Mouse (Mus musculus) MEL (cell line): Measurements from ENCODE around the gene Tpp1. TPM values are rescaled to one million over a fixed set of nuclear protein-coding genes. Genes with fewer than 3 reads are reported as not detected.
"Not testable (repeated sequence)": the region's sequence is repeated elsewhere in the genome, so short reads cannot be mapped to it uniquely, and the experiment has no call there.

Experiments used
- DNase-seq: peaks from one replicate; pipeline ENCODE4 v3.0.0; 2011; ENCODE audit warnings: low read depth, low spot score
- H3K27ac ChIP-seq: 2 replicates; pipeline ENCODE4 v1.5.1; 2012; ENCODE audit warnings: low read depth, mild to moderate bottlenecking, control low read depth, low read length, moderate library complexity; ENCODE audit not compliant: control insufficient read depth
- H3K27me3 ChIP-seq, 2 experiments: fragments of 150-350 bp in 1 of 2; sonication (generic) in 1 of 2; 2 replicates each; pipeline ENCODE4 v1.6.1; 2012; ENCODE audit warnings: low read length in 2 of 2, mild to moderate bottlenecking in 2 of 2, improper control_type of control experiment in 1 of 2, moderate library complexity in 1 of 2; ENCODE audit not compliant: insufficient read depth in 2 of 2, control insufficient read depth in 1 of 2
- H3K36me3 ChIP-seq, 2 experiments: 2 replicates each; pipeline ENCODE4 v1.6.1; 2012 to 2014; ENCODE audit warnings: low read length in 2 of 2, improper control_type of control experiment in 1 of 2, inconsistent platforms in 1 of 2, mild to moderate bottlenecking in 1 of 2; ENCODE audit not compliant: insufficient read depth in 2 of 2, control insufficient read depth in 1 of 2
- H3K4me1 ChIP-seq, 2 experiments: fragments of 150-350 bp in 1 of 2; sonication (generic) in 1 of 2; 2 replicates each; pipeline ENCODE4 v1.6.1; 2012; ENCODE audit warnings: low read length in 2 of 2, improper control_type of control experiment in 1 of 2, mild to moderate bottlenecking in 1 of 2; ENCODE audit not compliant: insufficient read depth in 2 of 2, control insufficient read depth in 1 of 2
- H3K4me3 ChIP-seq, 2 experiments: fragments of 150-350 bp in 1 of 2; sonication (generic) in 1 of 2; 2 replicates each; pipeline ENCODE4 v1.5.1; 2012; ENCODE audit warnings: low read depth in 2 of 2, low read length in 2 of 2, mild to moderate bottlenecking in 2 of 2, moderate library complexity in 2 of 2, control low read depth in 1 of 2, improper control_type of control experiment in 1 of 2; ENCODE audit not compliant: control insufficient read depth in 1 of 2, insufficient read depth in 1 of 2
- H3K79me2 ChIP-seq: 2 replicates; pipeline ENCODE4 v1.6.1; 2012; ENCODE audit warnings: mild to moderate bottlenecking, low read length, moderate library complexity; ENCODE audit not compliant: control insufficient read depth, poor library complexity, insufficient read depth
- H3K9ac ChIP-seq: 2 replicates; pipeline ENCODE4 v1.6.1; 2012; ENCODE audit warnings: low read depth, mild to moderate bottlenecking, control low read depth, low read length, moderate library complexity; ENCODE audit not compliant: control insufficient read depth, poor library complexity, severe bottlenecking
- H3K9me3 ChIP-seq: fragments of 150-350 bp; sonication (generic); replicated peaks from 2 replicates; pipeline ENCODE4 v1.6.1; 2012; ENCODE audit warnings: mild to moderate bottlenecking, low read length, improper control_type of control experiment, moderate library complexity; ENCODE audit not compliant: insufficient read depth
- BHLHE40 ChIP-seq: IDR thresholded peaks from 2 replicates; pipeline ENCODE4 v1.6.1; 2012; ENCODE audit warnings: low read depth, mild to moderate bottlenecking, inconsistent platforms, low read length, improper control_type of control experiment, borderline replicate concordance
- CTCF ChIP-seq, 3 experiments: IDR thresholded peaks in 2 of 3; conservative IDR thresholded peaks in 1 of 3; 2 replicates each; pipeline ENCODE4 v1.5.1; 2011 to 2012; ENCODE audit warnings: low read length in 3 of 3, low read depth in 2 of 3, mild to moderate bottlenecking in 2 of 3, improper control_type of control experiment in 1 of 3, inconsistent platforms in 1 of 3, mixed read lengths in 1 of 3, moderate library complexity in 1 of 3; ENCODE audit not compliant: control insufficient read depth in 1 of 3, insufficient read depth in 1 of 3, poor library complexity in 1 of 3, severe bottlenecking in 1 of 3
- E2F4 ChIP-seq: IDR thresholded peaks from 2 replicates; pipeline ENCODE4 v1.6.1; 2011; ENCODE audit warnings: low read depth, low read length, improper control_type of control experiment, borderline replicate concordance
- ELF1 ChIP-seq: IDR thresholded peaks from 2 replicates; pipeline ENCODE4 v1.6.1; 2014; ENCODE audit warnings: low read depth, mild to moderate bottlenecking, inconsistent platforms, low read length, improper control_type of control experiment, moderate library complexity
- EP300 ChIP-seq, 2 experiments: IDR thresholded peaks; 2 replicates each; pipeline ENCODE4 v1.6.1; 2011; ENCODE audit warnings: improper control_type of control experiment in 2 of 2, low read length in 2 of 2, low read depth in 1 of 2, mild to moderate bottlenecking in 1 of 2
- ETS1 ChIP-seq: IDR thresholded peaks from 2 replicates; pipeline ENCODE4 v1.6.1; 2012; ENCODE audit warnings: low read depth, mild to moderate bottlenecking, inconsistent platforms, low read length, improper control_type of control experiment, moderate library complexity
- GABPA ChIP-seq: IDR thresholded peaks from 2 replicates; pipeline ENCODE4 v1.6.1; 2012; ENCODE audit warnings: low read depth, mild to moderate bottlenecking, inconsistent platforms, low read length, improper control_type of control experiment, moderate library complexity
- GATA1 ChIP-seq: IDR thresholded peaks from 2 replicates; pipeline ENCODE4 v1.6.1; 2011; ENCODE audit warnings: low read depth, low read length, improper control_type of control experiment
- HCFC1 ChIP-seq: IDR thresholded peaks from 2 replicates; pipeline ENCODE4 v1.6.1; 2012; ENCODE audit warnings: low read depth, mild to moderate bottlenecking, inconsistent platforms, low read length, improper control_type of control experiment, moderate library complexity
- MAFK ChIP-seq: IDR thresholded peaks from 2 replicates; pipeline ENCODE4 v1.6.1; 2011; ENCODE audit warnings: low read depth, mild to moderate bottlenecking, low read length, improper control_type of control experiment, borderline replicate concordance
- MAX ChIP-seq: IDR thresholded peaks from 2 replicates; pipeline ENCODE4 v1.6.1; 2011; ENCODE audit warnings: low read length, improper control_type of control experiment
- MAZ ChIP-seq: IDR thresholded peaks from 2 replicates; pipeline ENCODE4 v1.6.1; 2012; ENCODE audit warnings: low read depth, mild to moderate bottlenecking, inconsistent platforms, low read length, improper control_type of control experiment
- MXI1 ChIP-seq: IDR thresholded peaks from 2 replicates; pipeline ENCODE4 v1.6.1; 2011; ENCODE audit warnings: mild to moderate bottlenecking, low read depth, low read length, improper control_type of control experiment
- MYC ChIP-seq: IDR thresholded peaks from 2 replicates; pipeline ENCODE4 v1.6.1; 2011; ENCODE audit warnings: low read depth, mild to moderate bottlenecking, low read length, improper control_type of control experiment, moderate library complexity
- NELFE ChIP-seq: IDR thresholded peaks from 2 replicates; pipeline ENCODE4 v1.6.1; 2011; ENCODE audit warnings: low read depth, low read length, improper control_type of control experiment
- NRF1 ChIP-seq: IDR thresholded peaks from 2 replicates; pipeline ENCODE4 v1.6.1; 2014; ENCODE audit warnings: low read depth, mild to moderate bottlenecking, inconsistent platforms, low read length, improper control_type of control experiment, moderate library complexity; ENCODE audit not compliant: poor library complexity, insufficient read depth, severe bottlenecking
- POLR2A ChIP-seq, 2 experiments: IDR thresholded peaks; 2 replicates each; pipeline ENCODE4 v1.6.1; 2011 to 2012; ENCODE audit warnings: low read length in 2 of 2, mild to moderate bottlenecking in 2 of 2, control low read depth in 1 of 2, improper control_type of control experiment in 1 of 2, low read depth in 1 of 2, moderate library complexity in 1 of 2; ENCODE audit not compliant: control insufficient read depth in 1 of 2, insufficient read depth in 1 of 2, poor library complexity in 1 of 2
- POLR2AphosphoS2 ChIP-seq: IDR thresholded peaks from 2 replicates; pipeline ENCODE4 v1.6.1; 2011; ENCODE audit warnings: low read length, improper control_type of control experiment
- RAD21 ChIP-seq: IDR thresholded peaks from 2 replicates; pipeline ENCODE4 v1.6.1; 2011; ENCODE audit warnings: mild to moderate bottlenecking, low read depth, low read length, improper control_type of control experiment
- RCOR1 ChIP-seq: IDR thresholded peaks from 2 replicates; pipeline ENCODE4 v1.6.1; 2012; ENCODE audit warnings: low read depth, mild to moderate bottlenecking, inconsistent platforms, low read length, improper control_type of control experiment
- SIN3A ChIP-seq: IDR thresholded peaks from 2 replicates; pipeline ENCODE4 v1.6.1; 2012; ENCODE audit warnings: low read length, improper control_type of control experiment, inconsistent platforms
- SMC3 ChIP-seq: IDR thresholded peaks from 2 replicates; pipeline ENCODE4 v1.6.1; 2011; ENCODE audit warnings: low read depth, low read length, improper control_type of control experiment
- TBP ChIP-seq: IDR thresholded peaks from 2 replicates; pipeline ENCODE4 v1.8.0; 2011; ENCODE audit warnings: low read depth, low read length, improper control_type of control experiment
- TCF12 ChIP-seq: IDR thresholded peaks from 2 replicates; pipeline ENCODE4 v1.6.1; 2014; ENCODE audit warnings: low read depth, mild to moderate bottlenecking, inconsistent platforms, low read length, improper control_type of control experiment, moderate library complexity
- USF1 ChIP-seq: IDR thresholded peaks from 2 replicates; pipeline ENCODE4 v1.6.1; 2014; ENCODE audit warnings: low read depth, mild to moderate bottlenecking, inconsistent platforms, low read length, improper control_type of control experiment, moderate library complexity
- USF2 ChIP-seq, 2 experiments: IDR thresholded peaks; 2 replicates each; pipeline ENCODE4 v1.6.1; 2011 to 2012; ENCODE audit warnings: improper control_type of control experiment in 2 of 2, low read length in 2 of 2, borderline replicate concordance in 1 of 2, inconsistent platforms in 1 of 2, low read depth in 1 of 2, mild to moderate bottlenecking in 1 of 2; ENCODE audit not compliant: insufficient read depth in 1 of 2
- ZKSCAN1 ChIP-seq: IDR thresholded peaks from 2 replicates; pipeline ENCODE4 v1.6.1; 2012; ENCODE audit warnings: low read depth, mild to moderate bottlenecking, inconsistent platforms, low read length, improper control_type of control experiment, moderate library complexity
- ZMIZ1 ChIP-seq: IDR thresholded peaks from 2 replicates; pipeline ENCODE4 v1.6.1; 2012; ENCODE audit warnings: low read depth, mild to moderate bottlenecking, inconsistent platforms, low read length, improper control_type of control experiment, moderate library complexity
- polyA plus RNA-seq, 2 experiments: library from polyadenylated mRNA; stranded (reverse) in 1 of 2; unstranded in 1 of 2; fragments of >175 nt in 1 of 2; fragments of >200 nt in 1 of 2; gene quantifications; 2 replicates each; pipeline versions ENCODE4 v1.2.1 to v1.2.4; 2012; ENCODE audit warnings: low replicate concordance in 2 of 2, low read depth in 1 of 2; ENCODE audit not compliant: insufficient read length in 2 of 2, insufficient read depth in 1 of 2, missing spikeins in 1 of 2
- total RNA-seq: library from RNA; depleted of rRNA; stranded (reverse); fragments of 300-350 nt; gene quantifications from 2 replicates; pipeline ENCODE4 v1.2.3, GENCODE M21; 2012

Tpp1 gene
- total and polyA plus RNA-seq, 3 experiments, result 17.5 to 45.4 TPM; not detected in 1

- TF ChIP-seq MXI1, result peak; percentile 91
- TF ChIP-seq TCF12, result peak; percentile 53; the same call in 1 of the 2 replicates
- peak; percentile 95 for TF ChIP-seq ELF1
- TF ChIP-seq SIN3A, result peak; percentile 83; the same call in 1 of the 2 replicates
- TF ChIP-seq POLR2A (IDR thresholded peaks at IDR 0.05; ENCODE audit: control insufficient read depth in 1 of 2, insufficient read depth in 1 of 2, low read depth in 1 of 2, low read length in 2 of 2, poor library complexity in 1 of 2), result peak; percentile 87 to 88; a peak in 3 of 4 replicates
- TF ChIP-seq ETS1, result 0 out of 2 replicates have a peak, but pooled peaks have one; percentile 33
- peak; percentile 41 for TF ChIP-seq USF1
- TF ChIP-seq ZMIZ1, result peak; percentile 79; the same call in 1 of the 2 replicates
- TF ChIP-seq CTCF (IDR thresholded peaks at IDR 0.05 in 2 of 3, conservative IDR thresholded peaks at IDR 0.05 in 1 of 3; ENCODE audit: control insufficient read depth in 1 of 3, insufficient read depth in 1 of 3, low read depth in 2 of 3, low read length in 3 of 3, poor library complexity in 1 of 3, severe bottlenecking in 1 of 3), result peak in 2 of 3 experiments; percentile 37 to 38; a peak in 4 of 6 replicates
- peak; percentile 75; the same call in 1 of the 2 replicates for TF ChIP-seq MAZ
- TF ChIP-seq RCOR1, result 0 out of 2 replicates have a peak, but pooled peaks have one; percentile 11
- no peak for TF ChIP-seq BHLHE40
- peak; percentile 84 for TF ChIP-seq NELFE
- no peak for TF ChIP-seq E2F4
- no peak for TF ChIP-seq ZKSCAN1
- TF ChIP-seq TBP, result peak; percentile 77
- no peak for TF ChIP-seq MAFK
- TF ChIP-seq GABPA, result no peak
- TF ChIP-seq USF2 (IDR thresholded peaks at IDR 0.05; ENCODE audit: borderline replicate concordance in 1 of 2, insufficient read depth in 1 of 2, low read depth in 1 of 2, low read length in 2 of 2), result no peak
- peak; percentile 77 for TF ChIP-seq MAX
- TF ChIP-seq POLR2AphosphoS2, result no peak; the same call in 1 of the 2 replicates
- TF ChIP-seq MYC, result peak; percentile 74; the same call in 1 of the 2 replicates
- TF ChIP-seq SMC3, result peak; percentile 32; the same call in 1 of the 2 replicates
- TF ChIP-seq GATA1, result 0 out of 2 replicates have a peak, but pooled peaks have one; percentile 4
- TF ChIP-seq RAD21, result peak; percentile 34
- TF ChIP-seq HCFC1, result peak; percentile 85
- TF ChIP-seq NRF1, result peak; percentile 51; the same call in 1 of the 2 replicates
- TF ChIP-seq EP300 (IDR thresholded peaks at IDR 0.05; ENCODE audit: low read depth in 1 of 2, low read length in 2 of 2), result peak in 1 of 2 experiments; percentile 28; a peak in 1 of 4 replicates
Observed at GRCm38 (mm10) chr7:105743926-105744590, 8.0 kb downstream of the Tpp1 start, which contains the start of gene Taf10. Taf10 (minus strand) TSS chr7:105744361.

GRCm38 (mm10) chr7:105743246-105743925 lies 8.6 kb downstream of the Tpp1 start:
- H3K27ac ChIP-seq, result peak overlapping the region; percentile 59
- peak overlapping the region; percentile 97 for H3K9ac ChIP-seq
- DNase-seq, result peak; percentile 29
- not testable (repeated sequence) for H3K9me3 ChIP-seq, H3K27me3 ChIP-seq
- H3K36me3 ChIP-seq, result peaks cover 4 to 20% of the 10 kb centered on the region in 2 experiments; a peak in 3 of 4 replicates
- peaks cover 14% of the 10 kb centered on the region for H3K79me2 ChIP-seq
- H3K4me3 ChIP-seq, result peak overlapping the region; percentile 90 to 92
- H3K4me1 ChIP-seq, result peaks cover 9 to 19% of the 10 kb centered on the region in 2 experiments

More at GRCm38 (mm10) chr7:105743926-105744590, 8.0 kb downstream of the Tpp1 start, which contains the start of gene Taf10:
- peak within 1 kb of the TSS; percentile 90 to 92 for H3K4me3 ChIP-seq
- H3K36me3 ChIP-seq, result peaks cover 4 to 14% of the 10 kb centered on the region in 2 experiments; a peak in 3 of 4 replicates
- peak; percentile 96 for DNase-seq
- peak within 1 kb of the TSS; percentile 97 for H3K9ac ChIP-seq
- no peaks in the 10 kb centered on the region for H3K9me3 ChIP-seq
- peak within 1 kb of the TSS; percentile 85 for H3K27ac ChIP-seq
- peaks cover 14% of the 10 kb centered on the region for H3K79me2 ChIP-seq
- H3K27me3 ChIP-seq, result no peaks in the 10 kb centered on the region
- peaks cover 3 to 14% of the 10 kb centered on the region in 2 experiments for H3K4me1 ChIP-seq
